Mouse (Mus musculus) lung, postnatal 36 days (tissue): ENCODE results near the gene Map3k12.

Experiments used
- DNase-seq: peaks from one replicate; pipeline ENCODE4 v3.0.0; 2022; ENCODE audit warnings: mixed read lengths

The Map3k12 gene

DNA sequence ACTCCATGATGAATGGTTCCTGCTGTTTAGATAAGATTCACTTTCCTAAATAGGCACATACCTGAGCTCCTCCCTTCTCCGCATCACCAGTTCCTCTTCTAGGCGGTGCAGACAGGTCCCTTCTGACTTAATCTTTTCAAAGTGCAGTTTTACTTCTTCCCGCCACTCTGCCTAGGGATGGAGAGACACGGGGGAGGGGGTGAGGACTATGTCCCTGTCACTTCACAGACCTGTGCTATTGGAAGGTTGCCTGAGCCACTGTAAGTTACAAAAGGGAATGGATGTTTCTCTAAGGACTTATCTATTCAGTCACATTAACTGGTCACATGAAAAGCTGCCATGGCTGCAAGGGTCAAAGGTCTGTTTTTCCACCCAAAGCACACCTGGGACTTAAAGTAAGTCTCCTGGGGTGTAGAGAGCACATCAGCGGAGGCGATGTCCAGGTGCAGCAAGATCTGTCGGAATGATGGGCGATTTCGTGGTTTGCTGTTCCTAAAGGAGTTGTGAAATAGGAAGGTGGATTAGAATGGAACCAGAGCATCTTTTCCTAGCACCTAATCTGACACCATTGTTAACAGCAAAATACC lies 14.5 kb downstream of the Map3k12 start:
- DNase-seq = no peak

DNA sequence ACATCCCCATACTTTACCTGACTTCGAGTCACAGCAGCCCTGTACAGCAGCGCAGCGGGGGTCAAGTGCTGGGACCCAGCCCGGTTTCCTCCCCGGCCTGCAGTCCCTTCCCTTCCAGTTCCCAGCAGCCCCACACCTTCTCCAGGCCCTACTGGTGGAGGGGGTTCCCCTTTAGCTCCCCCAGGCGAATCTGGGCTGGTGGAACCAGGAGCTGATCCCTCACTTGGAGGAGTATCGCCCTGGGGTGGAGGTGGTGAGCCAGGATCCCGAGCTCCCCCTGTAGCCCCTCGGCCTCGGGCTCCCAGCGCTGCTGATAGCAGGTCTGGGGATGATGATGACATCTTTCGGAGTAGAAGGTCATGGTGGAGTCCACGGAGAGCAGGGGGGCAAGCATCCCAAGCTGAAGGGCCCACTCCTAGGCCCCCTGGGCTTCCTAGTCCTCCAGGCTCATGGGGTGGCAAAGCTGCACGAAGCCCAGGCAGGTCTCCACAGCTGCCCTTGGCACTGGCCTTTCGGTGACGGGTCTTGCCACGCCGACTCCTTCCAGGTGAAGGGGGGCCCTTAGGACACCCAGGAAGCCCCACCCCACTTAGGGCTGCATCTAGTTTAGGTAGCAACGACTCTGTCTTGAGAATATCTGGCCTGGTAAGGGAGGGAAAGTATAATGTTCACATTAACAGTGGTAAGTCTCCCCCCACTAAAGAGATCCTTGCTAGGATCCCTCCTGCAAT lies 15.6 kb downstream of the Map3k12 start:
- DNase-seq = no peak

DNA sequence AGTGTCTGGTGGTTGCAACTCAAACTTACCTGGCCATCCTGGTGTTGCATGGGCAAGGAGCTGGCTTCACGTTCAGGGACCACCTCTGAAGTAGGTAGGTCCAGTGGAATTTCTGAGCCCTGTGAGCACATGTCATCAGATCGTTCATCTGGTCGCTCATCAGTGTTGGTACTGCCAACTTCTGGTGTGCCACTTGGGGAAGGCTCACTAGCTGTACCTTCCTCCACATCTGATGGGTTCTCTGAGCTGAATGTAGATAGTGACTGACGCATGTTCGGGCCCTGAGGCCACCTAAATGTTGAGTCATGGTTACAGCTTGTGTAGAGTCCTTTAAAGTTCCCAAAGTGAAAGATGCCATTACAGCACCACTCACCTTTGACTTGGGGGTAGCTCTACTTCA lies 16.4 kb downstream of the Map3k12 start:
- DNase-seq = no peak

DNA sequence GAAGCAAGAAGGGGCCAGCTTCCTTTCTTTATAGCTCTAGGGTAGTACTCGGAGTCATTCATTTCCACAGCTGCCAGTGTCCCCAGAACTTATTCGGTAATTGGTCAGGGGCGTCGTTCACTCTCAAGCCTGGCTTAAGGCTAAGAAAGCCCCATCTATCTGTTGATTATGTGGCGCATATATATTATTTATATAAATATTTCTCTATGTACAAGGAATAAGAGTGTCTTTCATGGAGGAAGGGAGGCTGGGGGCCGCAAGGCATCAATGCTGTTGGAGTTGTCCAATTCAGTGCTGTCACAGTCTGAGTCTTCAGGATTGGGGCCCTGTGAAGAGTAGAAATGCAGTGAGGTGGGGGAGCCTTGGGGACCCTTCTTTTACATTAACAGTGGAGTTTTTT lies 17.0 kb downstream of the Map3k12 start:
- no peak for DNase-seq

DNA sequence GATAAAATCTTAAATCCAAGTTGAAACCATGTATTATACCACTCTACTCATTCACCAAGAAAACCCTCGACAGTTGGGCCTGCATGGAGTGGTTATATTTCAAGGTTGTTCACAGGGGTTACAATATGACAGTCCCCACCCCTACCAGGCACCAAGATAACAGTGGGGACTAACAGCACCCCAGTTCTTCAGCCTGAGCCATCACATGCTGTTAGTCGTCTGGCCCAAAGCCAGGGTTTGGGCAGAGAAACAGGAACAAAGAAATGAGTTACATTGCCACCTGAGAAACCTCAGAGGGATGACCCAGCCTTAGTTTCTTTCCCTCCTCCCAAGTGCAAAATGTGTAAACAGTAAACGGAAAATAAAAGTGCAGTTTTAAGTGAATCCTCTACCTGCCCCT lies 17.5 kb downstream of the Map3k12 start:
- no peak for DNase-seq

DNA sequence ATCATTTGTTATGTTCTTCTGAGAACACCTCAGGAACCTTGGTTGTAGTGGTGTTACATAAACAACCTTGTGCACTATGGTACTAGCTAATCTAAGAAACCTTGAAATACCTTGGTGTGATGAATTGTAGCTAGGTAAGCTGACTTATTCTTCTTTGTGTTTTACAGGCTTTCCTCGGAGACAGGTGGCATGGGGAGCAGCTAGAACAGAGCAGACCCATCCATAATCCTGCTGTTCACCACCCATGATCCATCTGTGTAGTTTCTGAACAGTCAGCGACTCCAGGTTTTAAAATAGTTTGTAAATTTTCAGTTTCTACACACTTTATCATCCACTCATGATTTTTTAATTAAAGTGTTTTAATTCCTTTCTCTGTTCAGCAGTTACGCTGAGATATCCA lies 18.5 kb downstream of the Map3k12 start:
- no peak for DNase-seq

DNA sequence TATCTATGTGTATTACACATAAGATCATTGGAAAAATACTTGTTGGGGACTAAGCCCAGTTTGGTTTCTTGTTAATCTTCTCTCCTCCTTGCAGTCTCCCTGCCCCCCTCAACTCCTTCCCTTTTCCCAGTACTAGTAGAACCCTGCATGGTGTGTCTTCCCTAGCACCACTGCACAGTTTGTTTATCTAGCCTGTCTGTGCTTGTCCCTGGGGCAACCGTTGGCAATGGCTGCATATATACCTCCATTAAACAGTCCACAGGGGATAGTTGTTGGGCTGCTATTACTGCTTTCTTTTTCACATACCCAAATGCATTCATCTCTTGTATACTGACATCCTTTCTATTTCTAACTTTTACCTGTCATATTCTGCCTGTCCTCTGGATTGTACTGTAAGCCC lies 29.2 kb downstream of the Map3k12 start:
- no peak for DNase-seq

DNA sequence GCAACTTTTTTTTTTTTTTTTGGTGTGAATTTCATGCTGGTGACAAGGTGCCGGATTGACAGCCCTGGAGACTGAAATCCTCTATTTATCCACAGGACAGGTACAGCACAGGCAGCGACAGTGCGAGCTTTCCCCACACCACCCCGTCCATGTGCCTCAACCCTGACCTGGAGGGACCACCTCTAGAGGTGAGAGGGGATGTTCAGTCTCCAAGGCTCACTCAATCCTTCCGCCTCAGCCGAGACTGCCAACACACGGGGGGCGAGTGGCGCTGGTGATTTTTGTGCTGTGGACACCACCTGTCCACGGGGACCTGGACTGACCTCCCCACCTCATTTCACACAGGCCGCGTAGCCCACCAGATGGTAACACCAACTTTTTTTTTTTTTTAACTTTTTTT lies 31.0 kb downstream of the Map3k12 start:
- no peak for DNase-seq

DNA sequence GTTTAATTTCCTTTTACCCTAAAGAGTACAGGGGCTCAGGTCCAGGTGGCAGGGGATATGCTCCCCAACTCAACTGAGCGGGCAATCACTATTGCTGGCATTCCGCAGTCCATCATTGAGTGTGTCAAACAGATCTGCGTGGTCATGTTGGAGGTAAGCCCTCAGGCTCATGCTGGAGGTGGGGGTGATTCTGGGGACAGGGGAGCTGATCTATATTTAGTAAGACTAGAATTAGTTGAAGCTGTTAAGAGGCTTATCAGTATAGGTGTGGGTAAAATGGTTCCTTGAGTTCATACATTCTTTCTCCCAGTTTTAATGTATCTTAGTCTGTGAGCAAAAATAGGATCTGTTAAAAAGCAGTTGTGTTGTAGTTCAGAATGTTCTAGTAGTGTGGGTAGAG lies 33.7 kb downstream of the Map3k12 start:
- no peak for DNase-seq

DNA sequence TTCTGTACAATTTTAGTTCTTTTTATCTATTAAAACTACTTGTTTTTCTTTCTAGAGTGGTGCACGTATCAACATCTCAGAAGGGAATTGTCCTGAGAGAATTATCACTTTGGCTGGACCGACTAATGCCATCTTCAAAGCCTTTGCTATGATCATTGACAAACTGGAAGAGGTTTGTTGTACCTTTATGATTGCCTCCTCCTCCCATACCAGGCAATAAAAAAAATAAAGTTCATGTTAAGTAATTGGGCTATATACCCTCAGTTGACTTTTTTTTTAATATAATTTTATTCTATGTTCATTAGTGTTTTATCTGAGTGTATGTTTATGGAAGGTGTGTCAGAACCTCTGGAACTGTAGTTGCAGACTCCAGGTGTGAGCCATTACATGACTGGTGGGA lies 42.3 kb downstream of the Map3k12 start:
- no peak for DNase-seq

DNA sequence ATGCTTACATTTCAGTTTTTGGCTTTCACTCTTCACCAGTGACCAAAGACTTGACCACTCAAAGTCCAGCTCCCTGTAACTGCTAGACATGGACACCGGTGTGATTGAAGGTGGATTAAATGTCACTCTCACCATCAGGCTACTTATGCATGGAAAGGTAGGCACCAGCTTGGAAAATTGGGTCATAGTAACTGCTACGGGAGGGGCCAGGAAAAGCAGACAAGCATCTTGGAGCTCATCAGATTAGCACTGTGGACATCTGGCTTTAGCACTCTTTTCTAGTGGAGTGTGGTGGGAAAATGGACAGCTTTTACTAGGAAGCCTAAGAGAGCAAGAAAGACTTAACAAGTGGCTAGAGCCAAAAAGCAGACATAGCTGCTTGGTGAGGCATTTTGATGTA lies 43.6 kb downstream of the Map3k12 start:
- DNase-seq = no peak

DNA sequence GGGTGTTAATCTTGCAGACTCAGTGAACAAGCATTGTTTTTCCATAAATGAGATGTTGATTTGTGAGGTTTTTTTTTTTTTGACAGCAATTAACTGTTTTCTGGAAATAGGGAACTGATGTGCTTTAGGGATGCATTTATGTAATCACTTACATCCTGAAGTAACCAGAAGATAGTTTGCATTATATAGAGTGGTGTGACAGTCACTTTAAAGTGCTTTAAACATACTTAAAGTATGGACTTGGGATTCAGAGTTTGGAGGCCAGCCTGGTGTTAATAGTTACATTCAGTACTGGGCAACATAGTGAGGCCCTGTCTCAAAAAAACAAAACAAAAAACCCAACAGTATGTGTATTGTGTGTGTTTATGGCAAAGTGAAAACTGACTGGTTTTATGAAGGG lies 45.1 kb downstream of the Map3k12 start:
- no peak for DNase-seq

DNA sequence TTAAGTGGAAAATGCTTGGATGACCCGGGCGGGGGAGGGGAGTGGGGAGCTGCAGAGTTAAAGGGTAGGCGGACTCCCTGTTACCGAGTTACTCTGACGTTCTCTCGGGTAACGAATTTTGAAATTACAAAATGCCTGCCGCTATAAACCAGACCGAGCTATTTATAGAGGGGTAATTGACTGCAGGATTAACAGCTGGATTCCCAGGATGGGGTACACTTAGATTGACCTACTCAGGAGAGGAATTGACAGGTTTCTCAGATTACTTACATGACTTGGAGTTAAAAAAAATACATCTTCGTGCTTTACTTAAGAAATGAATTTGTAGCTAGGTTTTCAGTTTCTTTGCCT lies 45.6 kb downstream of the Map3k12 start:
- no peak for DNase-seq

DNA sequence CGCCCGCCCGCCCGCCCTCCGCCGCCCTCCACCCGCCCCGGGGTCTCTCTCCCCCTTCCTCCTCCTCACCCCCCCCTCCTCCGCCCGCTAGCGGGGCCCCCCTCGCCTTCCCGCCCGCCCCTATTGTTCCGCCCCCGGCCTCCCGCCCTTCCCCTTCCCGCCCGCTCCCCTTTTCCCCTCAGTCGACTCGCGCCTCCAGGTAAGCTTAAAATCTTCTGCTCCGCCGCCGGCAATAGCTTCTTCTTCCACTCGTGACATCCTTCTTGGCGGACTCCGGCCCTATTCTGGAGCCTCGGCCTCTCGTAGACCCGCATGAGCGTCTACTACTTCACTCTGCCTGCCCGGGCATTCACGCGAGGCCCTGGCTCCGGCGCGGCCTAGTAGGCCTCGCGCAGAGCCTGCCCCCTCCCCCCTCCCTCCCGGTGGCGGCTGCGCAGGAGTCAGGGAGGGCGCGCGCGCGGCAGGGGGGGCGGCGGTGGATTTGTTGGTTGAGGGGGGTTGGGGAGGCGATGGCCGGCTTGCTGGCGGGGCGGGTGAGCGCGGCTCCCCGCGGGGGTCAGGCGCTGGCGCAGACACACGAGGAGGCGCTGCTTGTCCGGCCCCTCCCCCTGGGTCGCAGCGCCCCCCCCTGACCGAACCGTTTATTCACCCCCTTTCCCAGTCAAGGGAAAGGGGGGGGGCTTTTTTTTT lies 46.1 kb downstream of the Map3k12 start:
- DNase-seq = peak; percentile 84

DNA sequence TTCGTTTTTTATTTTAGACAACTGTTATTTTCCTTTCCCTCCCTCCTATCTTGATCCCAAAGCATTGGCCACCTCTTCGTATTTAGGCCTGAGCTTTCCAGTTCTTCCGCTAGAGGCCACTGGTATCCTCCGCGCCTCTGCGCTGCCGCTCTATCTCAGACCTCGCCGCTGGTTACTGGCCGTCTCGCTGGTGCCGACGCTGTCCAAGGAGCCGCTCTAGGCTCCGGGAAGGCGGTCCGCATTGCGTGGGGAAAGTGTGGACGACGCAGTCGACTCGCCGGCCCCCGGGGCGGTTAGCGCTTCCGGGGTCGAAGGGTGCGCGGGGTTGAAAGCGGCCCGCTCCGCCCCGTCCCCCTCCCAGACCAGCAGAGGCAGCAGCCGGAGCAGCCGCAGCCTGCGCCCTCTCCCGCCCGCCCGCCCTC lies 46.7 kb downstream of the Map3k12 start, which contains the start of gene Pcbp2:
Pcbp2 (plus strand) TSS at position 357 of the 422 bp plus-strand sequence.
- DNase-seq = peak; percentile 97

DNA sequence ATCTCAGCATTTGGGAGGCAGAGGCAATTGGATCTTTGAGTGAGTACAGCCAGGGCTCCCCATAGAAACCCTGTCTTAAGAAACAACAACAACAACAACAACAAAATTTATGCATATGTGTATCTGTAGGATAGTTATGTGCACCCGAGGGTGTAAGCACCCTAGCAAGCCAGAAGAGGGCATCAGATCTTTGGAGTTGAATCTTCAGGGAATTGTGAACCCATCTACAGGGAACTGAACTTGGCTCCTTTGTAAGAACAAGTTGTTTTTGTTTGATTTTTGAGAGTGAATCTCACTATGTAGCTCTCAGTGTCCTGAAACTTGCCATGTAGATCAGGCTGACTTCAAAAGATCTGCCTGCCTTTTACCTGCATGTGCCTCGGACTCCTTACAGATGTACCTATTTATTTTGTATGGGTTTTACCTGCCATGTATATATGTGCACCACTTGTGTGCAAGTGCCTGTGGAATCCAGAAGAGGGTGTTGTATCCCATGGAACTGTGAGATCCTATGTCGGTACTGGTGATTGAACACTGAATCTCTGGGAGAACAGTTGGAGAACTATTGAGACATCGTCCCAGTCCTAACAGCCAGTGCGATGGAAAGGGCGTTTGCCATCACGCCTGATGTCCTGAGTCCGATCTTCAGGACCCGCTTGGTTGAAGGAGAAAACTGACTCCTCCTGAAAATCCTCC lies 48.0 kb downstream of the Map3k12 start:
- DNase-seq = no peak

DNA sequence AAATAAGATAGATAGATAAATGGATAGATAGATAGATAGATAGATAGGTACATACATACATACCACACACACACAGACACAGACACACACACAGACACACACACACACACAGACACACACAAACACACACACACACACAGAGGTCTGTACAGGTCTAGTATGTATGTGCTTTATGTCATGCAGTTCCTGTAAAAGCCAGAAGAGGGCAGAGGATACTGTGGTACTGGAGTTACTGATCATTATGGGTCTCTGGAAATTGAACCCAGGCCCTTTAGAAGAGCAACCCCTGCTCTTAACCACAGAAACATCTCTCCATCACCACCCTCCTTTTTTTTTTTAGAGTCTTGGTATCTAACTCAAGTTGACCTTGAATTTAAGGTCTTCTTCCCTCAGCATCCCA lies 53.2 kb downstream of the Map3k12 start:
- peak; percentile 78 for DNase-seq

DNA sequence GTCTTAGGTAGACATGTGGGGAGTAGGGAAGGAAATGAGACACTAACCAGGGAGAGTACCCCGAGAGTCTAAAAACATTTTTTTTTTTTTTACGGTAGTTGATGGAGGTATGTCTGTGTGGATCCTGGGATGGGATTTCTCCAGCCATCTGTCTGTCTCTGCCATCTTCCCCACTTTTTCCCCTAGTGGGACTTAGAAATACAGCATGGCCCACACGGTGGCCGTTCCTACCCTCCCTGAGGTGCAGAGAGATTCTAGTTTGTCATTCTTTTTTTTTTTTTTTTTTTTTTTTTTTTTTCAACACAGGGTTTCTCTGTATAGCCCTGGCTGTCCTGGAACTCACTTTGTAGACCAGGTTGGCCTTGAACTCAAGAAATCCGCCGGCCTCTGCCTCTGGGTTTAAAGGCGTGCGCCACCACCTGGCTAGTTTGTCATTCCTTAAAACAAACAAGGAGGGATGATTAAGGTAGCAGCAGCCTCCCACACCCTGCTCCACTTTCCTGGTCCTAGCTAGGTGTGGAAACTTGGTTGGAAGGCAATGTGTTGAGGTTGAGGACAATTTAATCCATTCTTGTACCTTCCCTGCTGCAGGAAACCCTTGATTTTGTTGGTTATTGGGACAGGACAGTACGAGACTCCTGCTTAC lies 55.3 kb downstream of the Map3k12 start:
- DNase-seq = no peak

DNA sequence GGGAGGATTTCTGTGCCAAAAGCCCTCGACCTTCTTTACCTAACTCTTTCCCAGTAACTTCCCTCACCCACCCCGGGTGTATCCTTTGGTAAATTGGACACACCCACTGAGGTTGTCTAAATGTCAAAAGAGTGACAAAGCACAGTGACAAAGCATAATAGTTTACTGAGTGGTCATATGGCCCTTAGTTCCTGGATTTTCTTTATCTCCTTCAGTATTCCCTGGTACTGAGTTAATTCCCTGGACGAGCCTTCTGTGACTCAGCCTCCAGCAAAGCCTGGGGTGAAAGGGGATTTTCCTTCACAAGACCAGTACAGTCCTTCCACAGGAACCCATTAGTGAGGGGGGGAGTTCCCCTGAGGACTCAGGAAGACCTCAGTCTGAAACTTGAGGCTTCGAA lies 55.9 kb downstream of the Map3k12 start:
- peak; percentile 30 for DNase-seq

DNA sequence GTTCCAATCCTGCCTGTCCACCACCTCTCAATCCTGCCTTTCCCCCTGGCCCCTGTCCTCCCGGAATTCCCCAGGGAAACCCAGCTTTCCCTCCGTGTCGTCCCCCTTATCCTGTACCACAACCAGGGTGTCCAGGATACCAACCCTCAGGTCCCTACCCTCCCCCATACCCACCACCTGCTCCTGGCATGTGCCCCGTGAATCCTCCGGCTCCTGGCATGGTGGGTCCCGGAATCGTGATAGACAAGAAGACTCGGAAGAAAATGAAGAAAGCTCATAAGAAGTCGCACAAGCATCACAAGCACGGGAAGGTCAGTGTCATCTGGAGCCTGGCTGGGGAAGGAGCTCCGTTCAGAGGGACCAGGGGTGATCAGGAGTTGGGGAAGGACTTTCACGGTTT lies 56.5 kb downstream of the Map3k12 start:
- no peak for DNase-seq

DNA sequence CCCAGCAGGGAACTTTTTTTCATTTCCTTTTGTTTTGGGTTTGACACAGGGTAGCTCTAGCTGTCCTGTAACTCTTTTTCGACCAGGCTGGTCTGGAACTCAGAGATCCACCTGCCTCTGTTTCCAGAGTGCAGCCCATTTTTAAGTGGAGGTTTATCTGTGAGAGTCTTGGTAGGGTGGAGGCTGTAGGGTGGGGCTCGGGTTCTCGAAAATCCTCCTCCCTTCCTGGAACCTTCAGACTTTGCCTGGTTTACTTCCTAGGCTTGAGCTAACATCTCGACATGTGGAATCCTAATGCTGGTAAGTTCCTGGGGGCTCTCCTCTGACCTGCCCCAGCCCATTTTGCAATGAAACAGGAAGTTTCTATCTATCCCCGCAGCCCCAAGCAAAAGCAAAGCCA lies 57.0 kb downstream of the Map3k12 start:
- DNase-seq = peak; percentile 14

DNA sequence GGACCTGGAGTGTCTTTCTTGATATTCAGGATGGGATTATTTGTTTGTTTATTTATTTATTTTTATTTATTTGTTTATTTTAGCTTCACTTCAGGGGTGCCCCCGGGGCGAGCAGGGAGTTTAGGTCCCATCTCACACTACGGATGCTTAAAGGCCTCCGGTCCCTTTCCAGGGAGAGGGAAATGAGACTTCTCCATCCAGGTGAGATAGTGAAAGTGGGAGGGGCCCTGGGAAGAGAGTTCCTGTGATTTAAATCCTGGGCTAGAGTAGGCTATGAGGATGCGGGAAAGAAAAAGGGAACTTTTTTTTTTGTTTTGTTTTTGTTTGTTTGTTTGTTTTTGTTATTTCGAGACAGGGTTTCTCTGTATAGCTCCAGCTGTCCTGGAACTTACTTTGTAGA lies 57.5 kb downstream of the Map3k12 start:
- DNase-seq = peak; percentile 20

DNA sequence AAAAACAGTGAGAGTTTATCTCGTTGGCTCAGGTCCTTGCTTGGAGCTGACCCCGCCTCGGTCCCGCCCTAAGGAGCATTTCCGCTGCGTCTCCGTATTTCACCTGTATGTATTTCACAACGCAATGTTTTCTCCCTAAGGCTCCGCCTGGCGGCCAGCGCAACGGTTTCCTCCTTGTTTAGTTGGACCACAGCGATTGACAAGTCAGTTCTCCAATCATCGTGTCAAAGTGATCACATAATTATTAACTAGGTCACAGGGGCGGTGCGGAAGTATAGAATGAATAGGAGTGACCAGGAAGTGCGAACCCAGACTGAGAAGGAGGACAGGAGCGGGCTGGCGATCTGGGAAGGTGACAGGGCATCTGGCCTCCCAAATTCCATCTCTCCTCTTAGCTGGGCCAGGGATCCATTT lies 58.0 kb downstream of the Map3k12 start, which contains the start of gene Prr13:
Prr13 (plus strand) TSS at position 125 of the 414 bp plus-strand sequence.
- DNase-seq = peak; percentile 100
